Mouse (Mus musculus): Measurements from ENCODE around the gene Ppm1h. TPM values are rescaled to one million over a fixed set of nuclear protein-coding genes. Genes with fewer than 3 reads are reported as not detected.

Ppm1h gene
- total RNA-seq, 2 experiments from 2014 or later = 78.2 to 78.5 TPM

DNA sequence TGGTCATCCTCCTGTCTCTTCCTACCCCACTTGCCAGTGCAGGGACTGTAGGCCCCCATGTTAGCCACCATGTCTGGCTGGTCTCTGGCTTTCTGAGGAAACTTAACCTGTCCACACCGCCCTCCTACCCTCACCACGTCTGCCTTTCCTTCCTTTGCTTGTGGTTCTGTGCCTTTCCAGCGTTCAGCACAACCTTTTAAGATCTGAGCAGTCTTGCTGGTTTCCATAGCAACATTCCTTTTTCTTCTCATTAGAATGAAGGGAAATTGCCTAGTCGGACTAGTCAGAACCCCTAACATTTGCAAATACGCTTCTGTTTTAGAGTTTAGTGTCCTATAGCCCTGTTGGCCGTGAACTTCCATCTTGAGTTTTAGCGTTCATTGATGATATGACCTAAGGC is 62.6 kb downstream of the Ppm1h start:
- no peak for DNase-seq (ENCODE audit: extremely low spot score in 1 of 2, low spot score in 1 of 2)

GRCm38 (mm10) chr10:122742136-122742535 is 63.6 kb downstream of the Ppm1h start:
- DNase-seq (ENCODE audit: extremely low spot score in 1 of 2, low spot score in 1 of 2) = no peak

DNA sequence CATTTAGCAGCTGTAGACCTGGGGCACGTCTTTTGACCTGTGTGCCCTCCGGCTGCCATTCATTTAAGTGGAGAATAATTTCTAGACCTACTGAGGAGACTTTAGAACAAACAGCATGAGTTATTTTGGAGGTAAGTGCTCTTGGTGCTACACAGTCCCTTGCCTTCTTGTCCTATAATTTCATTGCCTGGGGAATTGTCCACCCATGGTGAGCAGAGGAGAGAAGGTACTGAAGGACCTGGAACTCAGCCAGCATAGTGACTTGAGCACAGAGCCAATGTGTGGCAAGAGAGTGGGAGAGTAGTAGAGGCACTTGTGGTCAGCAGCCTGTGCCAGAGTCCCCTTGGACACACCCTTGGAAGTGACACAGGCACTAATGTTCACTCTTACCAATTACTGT is 64.8 kb downstream of the Ppm1h start:
- no peak for DNase-seq (ENCODE audit: extremely low spot score in 1 of 2, low spot score in 1 of 2)

DNA sequence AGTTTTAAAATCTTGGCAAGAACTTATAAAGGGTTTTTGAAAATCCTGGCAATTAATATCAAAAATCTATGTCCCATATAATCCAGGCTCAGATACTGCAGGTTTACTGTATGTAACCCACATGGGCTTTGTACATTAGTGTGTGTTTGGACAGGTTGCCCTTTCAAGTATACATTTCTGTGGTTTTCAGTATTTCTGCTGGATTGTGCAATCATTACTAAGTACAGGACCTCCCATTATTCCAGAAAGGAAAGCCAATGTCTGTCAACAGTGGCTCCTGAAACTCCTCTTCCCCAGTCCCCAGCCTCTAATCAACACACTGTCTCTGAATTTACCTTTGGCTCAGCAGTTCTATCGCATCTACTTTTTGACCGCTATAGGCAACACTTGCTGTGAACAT is 66.4 kb downstream of the Ppm1h start:
- DNase-seq (ENCODE audit: extremely low spot score in 1 of 2, low spot score in 1 of 2) = no peak

DNA sequence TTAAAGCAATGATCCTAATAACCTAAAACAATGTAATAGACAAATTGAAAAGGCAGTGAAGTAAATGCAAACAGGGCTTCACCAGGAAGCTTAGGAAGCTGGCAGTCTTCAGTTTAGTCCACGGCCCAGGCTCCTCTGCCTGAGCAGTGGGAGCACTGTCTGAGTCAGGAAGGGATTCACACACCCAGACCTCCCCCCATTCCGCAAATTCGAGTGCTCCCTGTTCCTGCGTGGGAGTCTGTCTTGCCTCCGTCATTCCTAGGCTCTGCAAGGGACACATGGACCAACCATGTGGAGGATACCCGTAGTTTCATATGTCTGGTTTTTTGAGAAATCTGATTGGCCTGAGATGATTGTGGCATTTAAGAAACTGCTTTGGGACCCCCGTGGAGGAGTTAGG is 67.6 kb downstream of the Ppm1h start:
- DNase-seq (ENCODE audit: extremely low spot score in 1 of 2, low spot score in 1 of 2) = no peak

- no peak for DNase-seq (ENCODE audit: extremely low spot score in 1 of 2, low spot score in 1 of 2)
Measured at GRCm38 (mm10) chr10:122747151-122747925, 68.8 kb downstream of the Ppm1h start.

DNA sequence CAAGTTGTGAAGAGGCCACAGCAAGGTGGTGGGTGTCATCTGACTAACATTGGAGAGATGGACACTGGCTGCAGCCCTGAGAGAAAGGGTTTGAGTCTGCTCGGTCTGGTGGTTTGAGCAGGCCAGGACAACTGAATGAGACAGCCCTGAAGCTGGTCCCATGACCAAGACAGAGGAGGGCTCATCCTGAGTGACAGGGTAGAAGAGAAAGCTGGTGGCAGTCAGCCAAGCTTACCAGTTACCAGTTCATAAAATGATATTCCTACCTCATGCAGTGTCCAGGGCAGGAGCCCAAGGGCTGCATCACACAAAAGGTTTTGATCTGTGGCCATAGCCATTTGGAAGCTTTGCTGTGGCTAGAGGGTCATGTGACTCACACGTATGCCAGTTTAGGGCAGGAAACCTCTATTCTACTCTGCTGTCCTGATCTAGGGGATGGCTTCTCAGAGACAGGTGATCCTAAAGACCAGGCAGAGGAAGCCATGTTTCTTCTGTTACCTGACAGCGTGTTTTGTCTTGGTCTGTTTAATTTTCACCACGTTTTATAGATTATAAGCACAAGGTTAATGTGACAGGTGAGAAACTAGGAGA is 69.9 kb downstream of the Ppm1h start:
- DNase-seq (ENCODE audit: extremely low spot score in 1 of 2, low spot score in 1 of 2) = no peak

- DNase-seq (ENCODE audit: extremely low spot score in 1 of 2, low spot score in 1 of 2) = no peak
Measured at GRCm38 (mm10) chr10:122749071-122749470, 70.5 kb downstream of the Ppm1h start.

DNA sequence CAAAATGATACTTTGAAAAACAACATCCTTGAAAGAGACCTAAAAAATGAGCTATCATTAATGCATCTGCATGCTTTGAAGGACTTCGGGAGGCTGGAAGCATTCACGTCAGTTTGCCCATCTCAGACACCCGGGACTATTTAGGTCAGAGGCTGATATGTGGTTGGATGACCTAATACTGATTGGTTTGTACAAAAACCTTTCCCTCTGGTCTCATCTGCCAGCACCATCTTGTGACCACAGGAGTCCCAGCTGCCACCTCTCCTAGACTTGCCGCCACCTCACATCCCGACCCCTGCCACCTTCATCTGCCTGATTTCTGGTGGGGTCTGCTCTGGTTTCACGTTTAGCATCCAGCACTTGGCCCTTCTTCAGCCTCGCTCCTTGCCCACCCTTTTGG is 71.3 kb downstream of the Ppm1h start:
- DNase-seq (ENCODE audit: extremely low spot score in 1 of 2, low spot score in 1 of 2) = no peak

GRCm38 (mm10) chr10:122752950-122753923 is 74.7 kb downstream of the Ppm1h start:
- no peak for DNase-seq (ENCODE audit: extremely low spot score in 1 of 2, low spot score in 1 of 2)

DNA sequence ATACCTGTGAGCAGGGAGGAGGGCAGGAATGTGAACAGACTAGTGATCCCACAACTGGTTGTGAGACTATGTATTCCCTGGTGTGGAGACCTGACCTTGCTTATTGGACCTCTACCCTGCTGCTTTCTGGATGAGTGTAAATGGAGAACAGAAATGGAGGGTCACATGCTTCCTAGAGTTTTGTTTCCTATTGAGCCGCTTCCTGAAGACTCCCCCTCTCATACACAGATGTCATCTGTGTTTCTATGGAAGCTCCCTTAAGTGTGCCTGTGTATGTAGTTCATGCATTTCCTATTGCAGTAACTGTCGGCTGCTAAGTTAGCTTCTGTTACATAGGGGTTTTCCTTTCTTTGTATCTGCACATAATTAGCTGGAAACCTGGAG is 75.4 kb downstream of the Ppm1h start:
- DNase-seq (ENCODE audit: extremely low spot score in 1 of 2, low spot score in 1 of 2) = no peak

GRCm38 (mm10) chr10:122754967-122755366 is 76.4 kb downstream of the Ppm1h start:
- DNase-seq (ENCODE audit: extremely low spot score in 1 of 2, low spot score in 1 of 2) = no peak

GRCm38 (mm10) chr10:122756879-122757530 is 78.4 kb downstream of the Ppm1h start:
- no peak for DNase-seq (ENCODE audit: extremely low spot score in 1 of 2, low spot score in 1 of 2)

- no peak for DNase-seq (ENCODE audit: extremely low spot score in 1 of 2, low spot score in 1 of 2)
Measured at GRCm38 (mm10) chr10:122757727-122758126, 79.2 kb downstream of the Ppm1h start.

- DNase-seq (ENCODE audit: extremely low spot score in 1 of 2, low spot score in 1 of 2) = no peak
Measured at GRCm38 (mm10) chr10:122758346-122758745, 79.8 kb downstream of the Ppm1h start.

DNA sequence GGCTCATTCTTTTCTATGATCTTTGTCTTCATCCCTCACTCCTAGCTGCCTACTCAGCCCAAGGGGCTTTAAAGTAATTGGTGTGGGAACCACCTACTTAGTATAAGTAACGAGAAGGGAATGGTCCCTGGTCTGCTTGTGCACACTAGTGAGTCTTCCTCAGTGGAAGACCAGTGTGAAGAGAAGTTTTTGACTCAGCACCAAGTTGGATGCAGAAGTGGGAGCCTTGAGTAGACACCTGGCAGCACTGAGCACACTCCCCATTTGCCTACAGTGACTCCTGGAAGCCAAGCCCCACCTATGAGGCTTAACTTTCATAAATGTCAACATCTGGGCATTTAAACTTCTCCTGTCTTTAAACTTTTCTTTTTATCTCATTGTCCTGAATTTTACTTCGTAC is 81.2 kb downstream of the Ppm1h start:
- no peak for DNase-seq (ENCODE audit: extremely low spot score in 1 of 2, low spot score in 1 of 2)

- no peak for DNase-seq (ENCODE audit: extremely low spot score in 1 of 2, low spot score in 1 of 2)
Measured at GRCm38 (mm10) chr10:122760469-122761307, 82.1 kb downstream of the Ppm1h start.

- no peak for DNase-seq (ENCODE audit: extremely low spot score in 1 of 2, low spot score in 1 of 2)
Measured at GRCm38 (mm10) chr10:122762772-122763511, 84.4 kb downstream of the Ppm1h start.

- DNase-seq (ENCODE audit: extremely low spot score in 1 of 2, low spot score in 1 of 2) = no peak
Measured at GRCm38 (mm10) chr10:122763596-122763995, 85.0 kb downstream of the Ppm1h start.
